Mouse (Mus musculus) lung, postnatal 0 days (tissue): ENCODE measurements at regions not wholly inside any gene's neighbourhood (a gene's known extent, or its start where the extent isn't known, plus 50 kb on each side); places are given as distances from the start of the nearest gene placed in this dataset.

Source experiments
- CTCF ChIP-seq: IDR thresholded peaks from 2 replicates; pipeline ENCODE4 v1.5.1; 2016; ENCODE audit warnings: antibody characterized with exemption, mild to moderate bottlenecking
- EP300 ChIP-seq: IDR thresholded peaks from 2 replicates; pipeline ENCODE4 v1.6.1; 2016; ENCODE audit warnings: antibody characterized with exemption, mild to moderate bottlenecking, control low read depth

- no peak for TF ChIP-seq CTCF
- no peak for TF ChIP-seq EP300
These were observed 456.6 kb upstream of the Smim15 start for GRCm38 (mm10) chr13:107587678-107588077.
